Comparison of ENCODE assay signal across 10 mouse cellular contexts in genomic region chr14:60178571-60178955, GRCm38 (mm10). TPM values are rescaled to one million over a fixed set of nuclear protein-coding genes. Genes with fewer than 3 reads are reported as not detected.
DNase-seq lines count a peak whose midpoint lies in the region; ATAC-seq and TF ChIP-seq lines count a peak whose summit lies in the region.
"Had no signal": no experiment of that assay in that cellular context is flagged by ENCODE, and none has a peak within 500 bp of the region (broad histone marks: within the 10 kb centered on the region; RNA-seq: fewer than 3 reads in every experiment).

No protein-coding gene starts in this region.

- H3K36me3 ChIP-seq in heart, embryonic 14.5 days (ENCODE audit: control insufficient read depth, insufficient read depth, low read length) = peaks cover 6% of the 10 kb centered on the region; the same call in 1 of the 2 replicates
- H3K36me3 ChIP-seq in neural tube, embryonic 12.5 days = no peaks in the 10 kb centered on the region
- H3K36me3 ChIP-seq in liver, postnatal 0 days (replicated peaks; ENCODE audit: insufficient read depth, low read length) = no peaks in the 10 kb centered on the region

- H3K9ac ChIP-seq in heart, embryonic 14.5 days (ENCODE audit: low read length) = peak overlapping the region; percentile 92
- no peak overlapping the region for H3K9ac ChIP-seq in neural tube, embryonic 12.5 days
- 0 out of 2 replicates have a peak overlapping the region, but pooled peaks have one; percentile 11 for H3K9ac ChIP-seq in liver, postnatal 0 days (replicated peaks)

- no peak for ATAC-seq in heart, embryonic 14.5 days (ENCODE audit: insufficient number of reproducible peaks, insufficient read depth, low FRiP score, low read depth)
- ATAC-seq in neural tube, embryonic 12.5 days (ENCODE audit: low FRiP score, low read depth) = no peak
- no peak for ATAC-seq in liver, postnatal 0 days
- no peak for ATAC-seq in granulocyte monocyte progenitor cell, adult 5-6 weeks (replicated peaks; ENCODE audit: poor library complexity, severe bottlenecking)

- no peaks in the 10 kb centered on the region for H3K9me3 ChIP-seq in heart, embryonic 14.5 days (ENCODE audit: control insufficient read depth, low read length)
- H3K9me3 ChIP-seq in neural tube, embryonic 12.5 days = no peaks in the 10 kb centered on the region
- H3K9me3 ChIP-seq in liver, postnatal 0 days (ENCODE audit: low read length) = no peaks in the 10 kb centered on the region

- H3K27ac ChIP-seq in heart, embryonic 14.5 days (replicated peaks in 1 of 2; ENCODE audit: control insufficient read depth in 1 of 2, insufficient read depth in 1 of 2, low read depth in 2 of 2, low read length in 2 of 2) = no peak overlapping the region
- no peak overlapping the region for H3K27ac ChIP-seq in neural tube, embryonic 12.5 days
- peak overlapping the region; percentile 84; the same call in 1 of the 2 replicates for H3K27ac ChIP-seq in liver, postnatal 0 days (ENCODE audit: low read depth)

- DNase-seq in heart, postnatal 14 days = no peak
- DNase-seq in neural tube, embryonic 10.5 days (ENCODE audit: extremely low spot score, low spot score) = no peak
- DNase-seq in liver, postnatal 0 days = no peak
- DNase-seq in spleen, postnatal 4 days (ENCODE audit: low spot score in 2 of 2) = no peak
- no peak for DNase-seq in layer of hippocampus, adult 11-12 months (ENCODE audit: low spot score)
- DNase-seq: right cerebral cortex, postnatal 14 days; thymus, adult 18-20 months had no signal

- no peak for TF ChIP-seq CTCF in liver, postnatal 0 days (IDR thresholded peaks at IDR 0.05; ENCODE audit: low read depth)

- H3K4me1 ChIP-seq in heart, embryonic 14.5 days (ENCODE audit: control insufficient read depth in 2 of 2, insufficient read depth in 2 of 2, low read length in 2 of 2) = peaks cover 11 to 22% of the 10 kb centered on the region in 2 experiments
- H3K4me1 ChIP-seq in neural tube, embryonic 12.5 days = 0 out of 2 replicates have a peak, but pooled peaks cover 7% of the 10 kb centered on the region
- peaks cover 21% of the 10 kb centered on the region for H3K4me1 ChIP-seq in liver, postnatal 0 days (ENCODE audit: insufficient read depth)

- H3K4me2 ChIP-seq in heart, embryonic 14.5 days (ENCODE audit: low read length) = peak overlapping the region; percentile 92
- H3K4me2 ChIP-seq in neural tube, embryonic 12.5 days (replicated peaks) = peak overlapping the region; percentile 98
- H3K4me2 ChIP-seq in liver, postnatal 0 days (ENCODE audit: low read depth, low read length) = peak overlapping the region; percentile 81

- WGBS in heart, embryonic 14.5 days = 13% methylated on average over 2 of the region's 2 CpGs
- 36% methylated on average over 2 of the region's 2 CpGs for WGBS in neural tube, embryonic 12.5 days
- 18% methylated on average over 2 of the region's 2 CpGs for WGBS in liver, postnatal 0 days (ENCODE audit: insufficient replicate concordance)

- intact Hi-C loops in heart, postnatal 14 days (cut with DNase I) = no loop called here

- peak overlapping the region; percentile 47 to 86; a peak in 3 of 4 replicates for H3K4me3 ChIP-seq in heart, embryonic 14.5 days (ENCODE audit: control insufficient read depth in 1 of 2, insufficient read depth in 1 of 2, low read depth in 1 of 2, low read length in 2 of 2)
- H3K4me3 ChIP-seq in neural tube, embryonic 12.5 days = no peak overlapping the region; the same call in 1 of the 2 replicates
- peak overlapping the region; percentile 71 for H3K4me3 ChIP-seq in liver, postnatal 0 days (ENCODE audit: low read depth, low read length)

- no peak for TF ChIP-seq EP300 in liver, postnatal 0 days (IDR thresholded peaks at IDR 0.05; ENCODE audit: low read depth)

- H3K27me3 ChIP-seq in heart, embryonic 14.5 days (ENCODE audit: control insufficient read depth, insufficient read depth, low read length) = 0 out of 2 replicates have a peak, but pooled peaks cover 5% of the 10 kb centered on the region
- peaks cover 22% of the 10 kb centered on the region for H3K27me3 ChIP-seq in neural tube, embryonic 12.5 days (replicated peaks)
- peaks cover 5% of the 10 kb centered on the region; the same call in 1 of the 2 replicates for H3K27me3 ChIP-seq in liver, postnatal 0 days (ENCODE audit: insufficient read depth, low read length)

RNA-seq across cellular contexts. Expression of gene Atp8a2, which starts 18.4 kb away (rescaled TPM):
- polyA plus RNA-seq in heart, embryonic 14.5 days (2014; fragmentation: Nextera tagmentation; extraction: Ambion mirVana) = 9.0 and 10.5 TPM in 2 replicates
- 1 to 10 TPM; 4.2 to 5.6 TPM for total RNA-seq in heart, postnatal 14 days (2021)
- polyA plus RNA-seq in neural tube, embryonic 12.5 days (2016; fragmentation: Nextera tagmentation; extraction: Ambion mirVana) = 23.8 and 25.0 TPM in 2 replicates
- polyA plus RNA-seq in liver, postnatal 0 days (2015; fragmentation: Nextera tagmentation; extraction: Ambion mirVana) = 5.6 and 7.5 TPM in 2 replicates
- 0.21 and 1.3 TPM in 2 replicates for total RNA-seq in granulocyte monocyte progenitor cell, adult 5-6 weeks (2014; fragmentation: Nextera tagmentation)
- 0.56 and 1.3 TPM in 2 replicates for total RNA-seq in granulocyte monocyte progenitor cell, adult 5-6 weeks (2017)
